Mouse (Mus musculus): Measurements from ENCODE around the gene Nr1h4. TPM values are rescaled to one million over a fixed set of nuclear protein-coding genes. Genes with fewer than 3 reads are reported as not detected.

The Nr1h4 gene
- polyA plus RNA-seq, 1 experiment from 2014 or later, result not detected

- WGBS, result 26% methylated on average over 1 of the region's 1 CpGs
- Histone ChIP-seq H3K9me3 (ENCODE audit: control insufficient read depth, low read length) (no peaks in the 10 kb centered on the region), H3K36me3 (ENCODE audit: control insufficient read depth, insufficient read depth, low read length) (no peaks in the 10 kb centered on the region), H3K4me2 (ENCODE audit: low read depth, severe bottlenecking) (no peak overlapping the region), H3K27me3 (ENCODE audit: control insufficient read depth, insufficient read depth, low read length) (no peaks in the 10 kb centered on the region), H3K4me3 (ENCODE audit: low read depth, low read length) (no peak overlapping the region), H3K4me1 (ENCODE audit: control insufficient read depth, insufficient read depth, low read length) (no peaks in the 10 kb centered on the region), H3K27ac (replicated peaks; ENCODE audit: low read depth, low read length) (no peak overlapping the region), H3K9ac (ENCODE audit: low read length) (no peak overlapping the region)
- DNase-seq (ENCODE audit: low spot score) (no peak), ATAC-seq (ENCODE audit: insufficient number of reproducible peaks, low FRiP score, low TSS enrichment, low read depth) (no peak)
These were observed 125.8 kb downstream of the Nr1h4 start for GRCm38 (mm10) chr10:89407551-89407950.

- ATAC-seq (ENCODE audit: insufficient number of reproducible peaks, low FRiP score, low TSS enrichment, low read depth), result no peak
- Histone ChIP-seq H3K4me2 (ENCODE audit: low read depth, severe bottlenecking) (no peak overlapping the region), H3K4me3 (ENCODE audit: low read depth, low read length) (no peak overlapping the region), H3K27ac (replicated peaks; ENCODE audit: low read depth, low read length) (no peak overlapping the region), H3K9ac (ENCODE audit: low read length) (no peak overlapping the region), H3K4me1 (ENCODE audit: control insufficient read depth, insufficient read depth, low read length) (no peaks in the 10 kb centered on the region), H3K27me3 (ENCODE audit: control insufficient read depth, insufficient read depth, low read length) (no peaks in the 10 kb centered on the region), H3K9me3 (ENCODE audit: control insufficient read depth, low read length) (no peaks in the 10 kb centered on the region), H3K36me3 (ENCODE audit: control insufficient read depth, insufficient read depth, low read length) (no peaks in the 10 kb centered on the region)
- 85% methylated on average over 5 of the region's 6 CpGs for WGBS
- no peak for DNase-seq (ENCODE audit: low spot score)
These were observed 126.5 kb downstream of the Nr1h4 start for GRCm38 (mm10) chr10:89406733-89407484.

GRCm38 (mm10) chr10:89404936-89405335, 128.4 kb downstream of the Nr1h4 start:
- DNase-seq (ENCODE audit: low spot score) (no peak), ATAC-seq (ENCODE audit: insufficient number of reproducible peaks, low FRiP score, low TSS enrichment, low read depth) (no peak)
- Histone ChIP-seq H3K27me3 (ENCODE audit: control insufficient read depth, insufficient read depth, low read length) (no peaks in the 10 kb centered on the region), H3K36me3 (ENCODE audit: control insufficient read depth, insufficient read depth, low read length) (no peaks in the 10 kb centered on the region), H3K4me2 (ENCODE audit: low read depth, severe bottlenecking) (no peak overlapping the region), H3K4me1 (ENCODE audit: control insufficient read depth, insufficient read depth, low read length) (no peaks in the 10 kb centered on the region), H3K27ac (replicated peaks; ENCODE audit: low read depth, low read length) (no peak overlapping the region), H3K9me3 (ENCODE audit: control insufficient read depth, low read length) (no peaks in the 10 kb centered on the region), H3K4me3 (ENCODE audit: low read depth, low read length) (no peak overlapping the region), H3K9ac (ENCODE audit: low read length) (no peak overlapping the region)
- WGBS, result 71% methylated on average over 4 of the region's 4 CpGs

Other genes with a start within 250 kb of the Nr1h4 start
- 0.68 and 0.96 TPM in 2 replicates for gene Ano4, start 188.8 kb downstream of the Nr1h4 start, polyA plus RNA-seq (2014; fragmentation: Nextera tagmentation; extraction: Ambion mirVana)
- 9.6 and 10.9 TPM in 2 replicates for gene Gas2l3, start 89.6 kb downstream of the Nr1h4 start, polyA plus RNA-seq (2014; fragmentation: Nextera tagmentation; extraction: Ambion mirVana)
- not detected in 2 replicates for gene Slc17a8, start 87.7 kb upstream of the Nr1h4 start, polyA plus RNA-seq (2014; fragmentation: Nextera tagmentation; extraction: Ambion mirVana)
- gene Scyl2, start 152.7 kb upstream of the Nr1h4 start, polyA plus RNA-seq (2014; fragmentation: Nextera tagmentation; extraction: Ambion mirVana), result 14.6 and 20.4 TPM in 2 replicates
- 38.4 and 41.4 TPM in 2 replicates for gene Actr6, start 198.7 kb upstream of the Nr1h4 start, polyA plus RNA-seq (2014; fragmentation: Nextera tagmentation; extraction: Ambion mirVana)
- 32.3 and 34.1 TPM in 2 replicates for gene Uhrf1bp1l, start 211.4 kb upstream of the Nr1h4 start, polyA plus RNA-seq (2014; fragmentation: Nextera tagmentation; extraction: Ambion mirVana)